Mouse (Mus musculus): ENCODE measurements around the gene Milr1. TPM values are rescaled to one million over a fixed set of nuclear protein-coding genes. Genes with fewer than 3 reads are reported as not detected.

Milr1 gene
- 1.0 and 3.0 TPM in 2 replicates for polyA plus RNA-seq (2012; rRNA removed)

- Histone ChIP-seq H3K4me3 (replicated peaks; ENCODE audit: extremely low read depth, low read depth, low read length) (peak within 1 kb of the TSS; percentile 26), H3K4me1 (ENCODE audit: control insufficient read depth, insufficient read depth, low read length) (no peaks in the 10 kb centered on the region)
- DNase-seq = no peak
- TF ChIP-seq CTCF (IDR thresholded peaks at IDR 0.05; ENCODE audit: insufficient read depth, low read length) (no peak), POLR2A (IDR thresholded peaks at IDR 0.05; ENCODE audit: borderline replicate concordance, extremely low read depth, low read depth, low read length) (no peak)
- WGBS = 68% methylated on average over 17 of the region's 17 CpGs
Observed at GRCm38 (mm10) chr11:106751039-106752018, at the start of gene Milr1. TSS of gene Milr1 (plus strand) at chr11:106751226.

GRCm38 (mm10) chr11:106701589-106701988 lies 49.4 kb upstream of the Milr1 start:
- peaks cover 19% of the 10 kb centered on the region for H3K4me1 ChIP-seq (ENCODE audit: control insufficient read depth, insufficient read depth, low read length)
- no peak for TF ChIP-seq POLR2A (IDR thresholded peaks at IDR 0.05; ENCODE audit: borderline replicate concordance, extremely low read depth, low read depth, low read length)
- no peak for TF ChIP-seq CTCF (IDR thresholded peaks at IDR 0.05; ENCODE audit: insufficient read depth, low read length)
- H3K4me3 ChIP-seq (replicated peaks; ENCODE audit: extremely low read depth, low read depth, low read length) = no peak overlapping the region
- DNase-seq = no peak
- 56% methylated on average over 9 of the region's 9 CpGs for WGBS

- peaks cover 19% of the 10 kb centered on the region for H3K4me1 ChIP-seq (ENCODE audit: control insufficient read depth, insufficient read depth, low read length)
- no peak overlapping the region for H3K4me3 ChIP-seq (replicated peaks; ENCODE audit: extremely low read depth, low read depth, low read length)
- no peak for TF ChIP-seq CTCF (IDR thresholded peaks at IDR 0.05; ENCODE audit: insufficient read depth, low read length)
- no peak for TF ChIP-seq POLR2A (IDR thresholded peaks at IDR 0.05; ENCODE audit: borderline replicate concordance, extremely low read depth, low read depth, low read length)
- WGBS = 66% methylated on average over 3 of the region's 3 CpGs
- no peak for DNase-seq
Observed at GRCm38 (mm10) chr11:106702584-106702983, 48.4 kb upstream of the Milr1 start.

GRCm38 (mm10) chr11:106703931-106704330 lies 47.1 kb upstream of the Milr1 start:
- Histone ChIP-seq H3K4me1 (ENCODE audit: control insufficient read depth, insufficient read depth, low read length) (peaks cover 21% of the 10 kb centered on the region), H3K4me3 (replicated peaks; ENCODE audit: extremely low read depth, low read depth, low read length) (no peak overlapping the region)
- DNase-seq = no peak
- WGBS = 61% methylated on average over 7 of the region's 7 CpGs
- TF ChIP-seq CTCF (IDR thresholded peaks at IDR 0.05; ENCODE audit: insufficient read depth, low read length) (no peak), POLR2A (IDR thresholded peaks at IDR 0.05; ENCODE audit: borderline replicate concordance, extremely low read depth, low read depth, low read length) (no peak)

GRCm38 (mm10) chr11:106704399-106705111 lies 46.5 kb upstream of the Milr1 start:
- WGBS = 42% methylated on average over 9 of the region's 9 CpGs
- Histone ChIP-seq H3K4me3 (replicated peaks; ENCODE audit: extremely low read depth, low read depth, low read length) (no peak overlapping the region), H3K4me1 (ENCODE audit: control insufficient read depth, insufficient read depth, low read length) (peaks cover 19% of the 10 kb centered on the region)
- TF ChIP-seq POLR2A (IDR thresholded peaks at IDR 0.05; ENCODE audit: borderline replicate concordance, extremely low read depth, low read depth, low read length) = no peak
- no peak for TF ChIP-seq CTCF (IDR thresholded peaks at IDR 0.05; ENCODE audit: insufficient read depth, low read length)
- DNase-seq = no peak

- WGBS = 45% methylated on average over 4 of the region's 4 CpGs
- Histone ChIP-seq H3K4me3 (replicated peaks; ENCODE audit: extremely low read depth, low read depth, low read length) (no peak overlapping the region), H3K4me1 (ENCODE audit: control insufficient read depth, insufficient read depth, low read length) (peaks cover 25% of the 10 kb centered on the region)
- TF ChIP-seq POLR2A (IDR thresholded peaks at IDR 0.05; ENCODE audit: borderline replicate concordance, extremely low read depth, low read depth, low read length) (no peak), CTCF (IDR thresholded peaks at IDR 0.05; ENCODE audit: insufficient read depth, low read length) (no peak)
- DNase-seq = no peak
Observed at GRCm38 (mm10) chr11:106706212-106706611, 44.8 kb upstream of the Milr1 start.

- TF ChIP-seq POLR2A (IDR thresholded peaks at IDR 0.05; ENCODE audit: borderline replicate concordance, extremely low read depth, low read depth, low read length) (no peak), CTCF (IDR thresholded peaks at IDR 0.05; ENCODE audit: insufficient read depth, low read length) (no peak)
- no peak for DNase-seq
- no peak overlapping the region for H3K4me3 ChIP-seq (replicated peaks; ENCODE audit: extremely low read depth, low read depth, low read length)
- 49% methylated on average over 8 of the region's 8 CpGs for WGBS
- peaks cover 22% of the 10 kb centered on the region for H3K4me1 ChIP-seq (ENCODE audit: control insufficient read depth, insufficient read depth, low read length)
Observed at GRCm38 (mm10) chr11:106707085-106707484, 43.9 kb upstream of the Milr1 start.

- no peak overlapping the region for H3K4me3 ChIP-seq (replicated peaks; ENCODE audit: extremely low read depth, low read depth, low read length)
- peaks cover 17% of the 10 kb centered on the region for H3K4me1 ChIP-seq (ENCODE audit: control insufficient read depth, insufficient read depth, low read length)
- no peak for DNase-seq
- no peak for TF ChIP-seq POLR2A (IDR thresholded peaks at IDR 0.05; ENCODE audit: borderline replicate concordance, extremely low read depth, low read depth, low read length)
- no peak for TF ChIP-seq CTCF (IDR thresholded peaks at IDR 0.05; ENCODE audit: insufficient read depth, low read length)
- WGBS = 53% methylated on average over 3 of the region's 3 CpGs
Observed at GRCm38 (mm10) chr11:106707866-106708265, 43.2 kb upstream of the Milr1 start.

GRCm38 (mm10) chr11:106709227-106709985 lies 41.6 kb upstream of the Milr1 start:
- 28% methylated on average over 15 of the region's 15 CpGs for WGBS
- TF ChIP-seq CTCF (IDR thresholded peaks at IDR 0.05; ENCODE audit: insufficient read depth, low read length) = no peak
- no peak for TF ChIP-seq POLR2A (IDR thresholded peaks at IDR 0.05; ENCODE audit: borderline replicate concordance, extremely low read depth, low read depth, low read length)
- Histone ChIP-seq H3K4me3 (replicated peaks; ENCODE audit: extremely low read depth, low read depth, low read length) (peak overlapping the region; percentile 1), H3K4me1 (ENCODE audit: control insufficient read depth, insufficient read depth, low read length) (peaks cover 11% of the 10 kb centered on the region)
- DNase-seq = no peak

All from lung, adult 2 months (tissue).